Mouse (Mus musculus) natural killer cell, adult 2 months (primary cell): Measurements from ENCODE around the gene Prkar1b.

Experiments used
- DNase-seq, 2 experiments: peaks; one replicate each; pipeline ENCODE4 v3.0.0; 2022; ENCODE audit warnings: low spot score in 2 of 2

The Prkar1b gene

DNA sequence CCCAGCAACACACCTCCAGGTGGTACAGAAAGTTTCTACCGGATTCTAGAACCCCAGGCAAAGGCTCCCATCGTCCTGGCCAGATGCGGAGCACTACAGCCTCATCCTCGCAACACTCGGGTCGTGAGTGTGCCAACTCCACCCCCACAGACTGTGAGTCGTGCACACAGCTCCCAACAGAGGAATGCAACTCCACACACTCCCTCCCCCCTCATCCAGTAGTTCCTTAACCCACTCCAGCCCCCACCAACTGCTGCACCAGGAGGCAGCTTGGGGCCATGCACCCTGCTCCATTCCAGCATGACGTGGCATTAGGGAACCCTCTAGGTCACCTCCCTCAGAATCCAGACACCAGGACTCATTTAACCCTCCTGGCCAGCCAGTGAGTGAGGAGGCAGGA is 170.0 kb downstream of the Prkar1b start:
- no peak for DNase-seq

DNA sequence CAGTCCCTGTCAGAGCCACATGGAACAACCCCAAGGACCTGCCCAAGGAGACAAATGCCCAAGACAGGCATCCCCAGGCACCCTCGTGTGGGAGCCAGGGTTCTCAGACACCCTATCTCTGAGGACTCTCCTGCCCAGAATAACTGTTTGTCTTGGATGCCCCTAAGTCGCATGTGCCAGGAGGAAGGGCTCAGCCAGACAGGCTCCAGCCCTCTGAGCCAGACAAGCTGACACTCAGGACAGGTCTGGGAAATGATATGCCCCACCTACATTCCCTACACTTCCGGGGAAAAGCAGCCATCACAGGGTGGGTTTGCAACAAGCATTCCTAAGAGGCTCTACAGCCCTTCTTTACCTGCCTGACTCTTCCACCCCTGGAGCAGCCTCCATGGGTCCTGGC is 172.0 kb downstream of the Prkar1b start:
- no peak for DNase-seq

DNA sequence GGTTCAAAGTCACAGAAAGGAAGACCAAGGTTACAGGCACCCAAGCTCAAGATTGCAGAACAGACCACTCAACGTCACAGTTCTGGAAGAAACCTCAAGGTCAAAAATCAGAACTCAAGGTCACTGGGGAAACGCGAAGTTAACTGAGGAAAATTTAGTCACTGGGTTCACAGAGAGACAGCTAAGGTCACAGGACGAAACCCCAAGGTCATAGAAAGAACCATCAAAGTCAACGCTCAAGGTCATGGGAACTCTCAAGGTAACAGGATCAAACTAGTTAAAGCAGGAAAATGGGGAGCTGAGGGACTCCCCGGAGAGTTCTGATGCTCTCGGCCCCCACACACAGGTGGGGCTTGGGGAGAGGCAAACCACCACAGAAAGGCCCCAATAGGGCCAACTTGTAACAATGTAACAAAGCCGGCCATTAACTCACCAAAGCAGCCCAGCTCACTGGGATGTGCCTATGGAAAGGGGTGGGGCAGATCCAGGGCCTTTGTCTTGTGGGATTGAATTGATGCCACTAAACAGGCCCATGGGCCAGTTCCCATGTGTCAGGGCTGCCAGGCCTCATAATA is 174.8 kb downstream of the Prkar1b start:
- no peak for DNase-seq

DNA sequence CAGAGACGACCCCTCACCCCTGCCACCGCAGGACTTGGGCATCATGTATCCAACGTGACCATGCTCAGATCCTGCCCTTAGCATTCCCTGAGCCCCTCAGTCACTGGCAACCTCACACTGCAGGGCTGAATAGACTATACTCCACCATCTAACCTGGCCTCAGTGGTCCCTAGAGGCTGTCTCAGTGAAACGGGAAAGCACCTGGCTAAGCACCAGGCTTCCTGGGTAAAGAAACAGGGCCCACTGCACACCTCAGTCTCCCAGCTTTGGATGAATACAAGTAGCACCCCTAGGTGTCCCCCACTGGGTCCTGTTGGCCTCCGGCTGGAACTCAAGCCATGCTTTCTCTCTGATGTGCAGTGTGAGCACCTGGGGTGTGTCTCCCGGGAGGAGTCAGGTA is 176.3 kb downstream of the Prkar1b start:
- no peak for DNase-seq

DNA sequence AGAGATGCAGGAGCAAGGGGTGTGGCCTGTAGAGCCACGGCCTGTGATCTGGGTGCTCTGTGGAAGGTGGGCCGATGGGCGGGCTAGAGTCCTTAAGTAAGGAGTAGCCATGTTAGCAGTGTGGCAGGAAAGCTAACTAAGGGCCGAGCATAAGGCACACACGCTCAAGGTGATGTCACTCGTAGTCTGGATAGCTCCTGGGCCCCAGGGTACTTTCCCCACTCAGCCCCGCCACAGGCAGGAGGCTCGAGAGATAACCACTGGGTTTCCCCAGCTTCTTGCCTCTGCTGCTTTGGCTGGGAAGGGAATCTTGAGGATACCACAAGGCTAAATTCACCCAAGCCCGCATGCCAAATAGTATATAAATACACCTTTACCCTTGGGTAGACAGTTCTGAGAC is 178.4 kb downstream of the Prkar1b start:
- no peak for DNase-seq

DNA sequence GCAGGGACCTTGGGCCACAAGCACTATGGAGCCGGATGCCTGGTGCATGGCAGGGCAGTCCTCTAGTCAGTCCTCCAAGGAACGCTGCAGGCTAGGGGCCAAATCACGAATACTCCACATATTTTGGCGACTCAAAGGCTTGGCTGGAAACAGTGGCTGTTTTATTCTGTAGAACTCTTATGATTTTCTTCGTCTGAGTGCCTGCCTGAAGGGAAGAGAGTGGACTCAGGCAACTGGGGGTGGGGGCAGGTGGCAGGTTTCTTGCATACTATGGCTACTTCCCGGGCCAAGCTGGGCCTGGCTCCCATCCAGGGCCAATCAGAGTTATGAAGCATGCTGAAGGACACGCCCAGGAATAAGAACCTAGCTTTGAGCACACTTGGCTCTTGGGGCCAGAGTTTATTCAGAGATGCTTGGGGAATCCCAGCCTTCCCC is 179.7 kb downstream of the Prkar1b start:
- DNase-seq, result no peak
